Mouse (Mus musculus): Measurements from ENCODE around the gene Caprin1.

Caprin1 gene

DNA sequence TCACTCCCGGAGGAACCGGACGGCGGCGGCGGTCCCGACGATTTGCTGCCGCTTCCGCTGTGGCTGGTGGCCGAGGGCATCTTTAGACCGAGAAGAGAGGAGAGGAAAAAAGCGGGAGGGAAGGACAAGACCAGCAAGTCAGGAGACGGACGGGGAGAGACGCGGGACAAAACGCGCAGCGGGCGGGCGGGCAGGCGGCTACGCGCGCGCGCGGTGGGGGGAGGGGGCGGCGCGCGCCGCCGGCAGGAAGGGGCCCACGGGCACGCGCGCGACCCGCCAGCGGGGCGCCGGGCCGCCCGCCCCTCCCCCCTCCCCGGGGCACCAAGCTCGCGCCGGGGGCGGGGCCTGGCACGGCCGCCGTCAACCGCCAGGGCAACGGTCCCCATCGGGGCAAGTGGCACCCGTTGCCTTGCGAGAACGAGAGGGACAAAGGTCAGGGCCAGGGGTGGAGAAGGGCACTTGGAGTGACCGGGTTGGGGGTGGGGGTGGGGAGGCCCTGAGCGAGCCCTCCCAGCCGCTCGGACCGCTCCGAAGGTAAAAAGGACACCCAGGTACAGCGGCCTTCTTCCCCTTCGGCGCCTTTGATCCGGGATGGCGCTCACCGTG, 485 bp downstream of the Caprin1 start:
- peak; percentile 87 for DNase-seq (ENCODE audit: low read depth, low spot score)

DNA sequence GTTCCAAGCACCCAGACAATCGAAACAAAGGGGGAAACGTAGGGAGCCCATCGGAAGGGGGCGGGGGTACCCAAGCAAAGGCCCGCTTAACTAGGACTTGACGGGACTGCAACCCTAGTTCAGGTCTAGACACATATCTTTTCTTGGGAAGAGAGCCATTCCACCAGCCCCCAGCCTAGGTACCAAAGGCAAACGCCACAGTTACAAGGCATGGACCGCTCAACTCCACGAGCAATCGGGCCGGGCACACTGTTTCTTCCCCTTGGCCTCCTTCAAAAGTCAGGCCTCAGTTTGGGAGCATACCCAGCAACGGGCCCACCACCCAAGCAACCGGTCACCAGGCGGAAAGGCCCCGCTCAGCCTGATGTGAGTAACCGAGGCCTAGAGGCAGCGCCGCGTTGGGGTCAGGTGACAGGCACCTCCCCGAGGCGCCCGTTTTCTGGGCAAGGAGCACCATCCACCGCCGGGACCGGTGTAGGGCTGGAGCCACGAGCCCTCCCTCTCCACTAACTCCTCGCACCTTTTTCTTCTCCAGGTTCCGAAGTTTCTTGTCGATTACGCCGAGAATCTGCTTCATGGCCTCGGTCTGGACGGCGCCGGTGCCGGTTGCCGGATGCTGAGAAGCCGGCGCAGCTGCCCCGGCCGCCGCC, 1.1 kb downstream of the Caprin1 start:
- peak; percentile 68 for DNase-seq (ENCODE audit: low read depth, low spot score)

DNA sequence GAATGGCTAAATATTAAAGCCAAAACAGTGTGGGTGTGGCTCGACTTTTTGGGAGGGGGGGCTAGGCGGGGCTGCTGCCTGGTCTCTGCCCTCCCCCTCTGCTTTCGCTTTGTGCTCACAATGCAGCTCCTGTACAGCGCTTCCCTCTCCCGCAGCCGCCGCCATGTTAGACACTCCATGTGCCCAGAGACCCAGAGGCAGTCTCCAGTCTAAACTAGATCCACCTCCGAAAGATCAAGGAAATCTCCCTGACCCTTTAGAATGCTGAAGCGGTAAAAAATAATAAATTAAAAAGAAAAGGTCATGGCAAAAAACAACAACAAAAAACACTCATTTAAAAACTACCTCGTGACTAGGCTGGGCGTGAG, 1.6 kb downstream of the Caprin1 start:
- DNase-seq (ENCODE audit: low read depth, low spot score), result peak; percentile 80

DNA sequence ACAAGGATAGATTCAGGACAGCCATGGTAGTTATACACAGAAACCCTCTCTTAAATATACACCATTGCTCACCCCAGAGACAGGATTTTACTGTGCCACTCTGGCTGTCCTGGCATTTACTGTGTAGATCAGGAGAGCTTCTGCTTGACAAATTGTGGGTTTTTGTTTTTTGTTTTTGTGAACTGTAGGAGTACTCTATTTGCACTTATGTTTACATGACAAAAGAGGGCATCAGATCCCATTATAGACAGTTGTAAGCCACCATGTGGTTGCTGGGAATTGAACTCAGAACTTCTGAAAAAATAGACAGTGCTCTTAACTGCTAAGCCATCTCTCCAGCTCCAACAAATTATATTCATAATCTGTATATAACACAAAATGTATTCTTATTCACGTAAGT, 5.4 kb downstream of the Caprin1 start:
- DNase-seq (ENCODE audit: low read depth, low spot score), result no peak

DNA sequence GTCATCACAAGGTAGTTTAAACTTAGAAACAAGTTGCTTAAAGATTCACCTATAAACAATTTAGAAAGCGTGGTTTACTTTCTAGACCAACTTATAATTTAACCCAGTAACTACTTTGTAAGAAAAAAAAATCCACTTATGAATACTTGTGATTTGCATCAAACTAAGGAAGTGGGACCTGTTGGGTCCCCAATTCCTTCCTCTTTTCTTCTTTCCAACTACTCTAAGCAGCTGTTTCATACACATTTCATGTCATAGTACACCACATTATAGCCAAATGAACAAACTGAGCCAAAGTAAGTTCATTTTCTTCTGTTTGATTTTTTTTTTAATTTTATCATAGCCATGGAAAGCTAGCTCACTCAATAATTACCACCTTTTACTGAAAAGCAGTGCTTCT, 11.7 kb downstream of the Caprin1 start:
- DNase-seq (ENCODE audit: low read depth, low spot score), result no peak

DNA sequence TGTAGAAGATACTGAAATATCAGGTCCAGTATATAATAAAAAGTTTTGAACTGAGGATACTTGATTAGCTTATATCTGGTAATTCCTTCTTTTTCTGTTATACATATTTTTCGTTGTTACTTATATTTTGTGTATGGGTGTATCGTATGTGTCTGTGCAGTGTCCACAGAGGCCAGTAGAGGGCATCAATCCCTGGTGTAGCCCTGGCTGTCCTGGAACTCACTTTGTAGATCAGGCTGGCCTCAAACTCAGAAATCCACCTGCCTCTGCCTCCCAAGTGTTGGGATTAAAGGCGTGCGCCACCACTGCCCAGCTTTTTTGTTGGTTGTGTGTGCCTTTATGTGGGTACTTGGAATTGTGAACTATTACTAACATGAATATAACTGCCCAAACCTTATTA, 12.8 kb downstream of the Caprin1 start:
- DNase-seq (ENCODE audit: low read depth, low spot score), result peak; percentile 28

DNA sequence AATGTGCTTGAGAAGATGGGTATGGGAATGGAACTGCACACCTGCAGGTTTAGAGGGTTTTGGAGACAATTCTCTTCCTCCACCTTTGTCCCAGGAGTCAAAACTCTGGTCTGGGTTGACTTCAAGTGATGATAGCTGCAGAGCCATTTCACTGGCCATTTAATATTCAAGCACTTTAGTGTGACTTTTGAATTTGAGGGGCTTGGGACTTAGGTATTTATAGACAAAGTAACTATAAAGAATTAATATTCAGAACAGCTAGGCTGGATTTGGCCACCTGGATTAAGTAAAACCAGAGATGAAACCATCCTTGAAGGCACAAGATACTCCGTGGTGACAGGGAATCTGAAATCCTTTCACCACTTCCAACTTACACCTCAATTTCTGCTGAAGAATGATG, 35.0 kb downstream of the Caprin1 start:
- DNase-seq (ENCODE audit: low read depth, low spot score), result no peak

DNA sequence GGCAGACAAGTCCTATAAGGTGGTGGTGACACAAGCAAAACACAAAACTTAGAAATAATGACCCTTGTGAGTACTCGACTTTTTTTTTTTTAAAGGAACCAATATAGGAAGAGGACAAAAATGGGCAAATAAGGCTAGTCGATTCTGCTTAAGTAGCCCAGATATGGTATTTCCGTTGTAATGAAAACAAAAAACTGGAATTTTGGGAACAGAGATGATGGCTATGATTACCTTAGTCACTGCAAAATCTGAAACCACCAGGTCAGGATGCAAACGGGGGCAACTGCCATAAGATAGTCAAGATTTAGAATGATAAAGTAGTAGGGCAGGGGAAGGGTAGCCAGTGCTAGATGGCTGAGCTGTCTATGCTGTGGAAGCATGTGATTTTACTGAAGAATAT, 35.5 kb downstream of the Caprin1 start:
- DNase-seq (ENCODE audit: low read depth, low spot score), result no peak

DNA sequence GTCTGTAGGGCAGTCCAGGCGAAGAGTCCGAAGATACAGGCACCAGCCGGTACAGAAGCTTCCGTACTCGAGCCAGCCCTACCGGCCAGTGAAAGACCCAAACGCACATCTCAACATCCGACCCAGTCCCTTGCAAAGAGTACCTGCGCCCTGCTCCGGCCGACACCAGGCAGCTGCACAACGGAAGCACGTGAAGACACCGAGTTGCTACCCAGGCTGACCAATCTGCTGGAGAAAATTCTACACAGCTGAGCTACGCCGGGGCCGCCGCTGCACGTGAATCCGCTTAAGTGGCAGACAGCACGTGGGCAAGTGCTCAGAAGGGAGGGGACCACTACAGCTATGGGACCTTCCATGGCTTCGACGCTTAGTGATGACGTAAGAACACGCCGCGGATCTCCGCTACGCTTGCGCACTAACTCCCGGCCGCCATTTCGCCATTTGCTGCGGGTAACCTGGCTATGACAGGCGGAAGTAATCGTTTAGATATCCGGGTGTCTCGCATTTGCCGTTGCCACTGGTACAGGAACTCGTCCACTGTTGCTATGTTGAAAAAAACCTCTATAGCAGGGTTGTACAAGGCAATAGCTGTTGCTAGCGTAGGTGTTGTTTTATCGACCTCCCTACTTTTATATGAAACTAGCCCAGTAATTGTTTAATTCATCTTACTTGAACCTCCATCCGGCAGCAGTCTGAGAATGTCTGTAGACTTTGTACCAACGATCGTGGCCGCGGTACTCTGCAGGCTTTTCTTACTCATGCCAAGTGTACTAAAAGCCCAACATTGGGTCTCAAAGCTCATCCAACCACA, 36.3 kb downstream of the Caprin1 start, which contains the start of gene Nat10:
Gene Nat10 (minus strand): TSS at position 365 of the 811 bp plus-strand sequence.
- DNase-seq (ENCODE audit: low read depth, low spot score), result peak; percentile 100

DNA sequence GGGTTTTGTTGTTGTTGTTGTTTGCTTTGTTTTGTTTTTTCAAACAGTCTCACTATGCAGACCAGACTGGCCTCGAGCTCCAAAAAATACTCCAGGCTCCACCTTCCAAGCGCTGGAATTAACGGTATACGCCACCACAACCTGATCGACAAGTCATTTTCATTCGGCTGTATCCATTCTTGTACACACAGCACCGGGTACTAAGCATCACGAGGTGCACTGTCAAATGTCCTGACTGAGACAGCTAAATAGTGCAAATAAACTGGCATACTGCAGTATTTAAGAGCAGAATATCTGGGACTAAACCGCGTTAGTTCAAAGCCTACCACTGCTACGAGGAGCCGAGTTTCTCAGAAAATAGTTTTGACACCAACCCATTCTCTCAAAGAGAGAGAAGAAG, 37.0 kb downstream of the Caprin1 start:
- DNase-seq (ENCODE audit: low read depth, low spot score), result peak; percentile 31

DNA sequence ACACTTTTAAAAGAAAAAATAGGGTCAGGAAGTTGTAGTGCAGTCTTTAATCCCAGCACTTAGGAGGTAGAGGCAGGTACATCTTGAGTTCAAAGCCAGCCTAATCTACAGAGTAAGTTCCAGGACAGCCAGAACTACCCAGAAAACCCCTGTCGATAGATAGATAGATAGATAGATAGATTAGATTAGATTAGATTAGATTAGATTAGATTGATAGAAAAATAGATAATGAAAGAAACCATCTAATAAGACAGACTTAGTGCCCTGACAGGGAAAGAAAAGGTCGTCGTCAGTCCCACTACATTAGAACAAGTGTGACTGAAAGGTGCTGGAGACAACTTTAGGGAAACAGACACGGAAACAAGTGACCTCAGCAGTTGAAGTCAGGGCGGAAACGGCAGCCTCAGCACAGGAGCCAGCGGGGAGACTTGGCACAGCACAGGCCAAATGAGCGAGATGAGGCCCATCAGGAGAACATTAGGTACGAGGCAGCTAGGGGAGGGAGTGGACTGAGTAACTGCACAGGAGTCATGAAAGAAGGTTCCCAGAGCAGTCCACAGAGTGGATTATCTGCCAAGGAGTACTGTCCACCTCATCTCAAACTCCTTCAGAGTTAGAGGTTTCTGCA, 41.9 kb downstream of the Caprin1 start:
- no peak for DNase-seq (ENCODE audit: low read depth, low spot score)

DNA sequence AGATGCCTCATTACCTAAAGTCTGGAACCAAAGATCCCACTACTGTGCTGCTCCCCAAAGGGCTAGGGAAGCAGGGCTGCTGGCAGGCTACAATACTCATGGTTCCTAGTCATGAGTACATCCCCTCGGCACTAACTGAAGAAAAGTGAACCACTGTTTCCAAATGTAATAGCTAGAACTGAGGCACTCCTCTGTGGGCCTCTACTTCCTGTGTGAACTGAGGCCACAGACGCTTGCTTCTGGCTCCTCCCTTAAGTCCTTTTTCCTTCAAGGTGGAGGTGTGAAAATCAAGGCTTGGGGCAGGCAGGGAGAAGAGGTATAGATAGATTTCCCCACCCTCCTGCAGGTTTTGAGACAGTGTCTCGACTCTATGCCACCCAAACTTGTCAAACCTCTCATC, 42.8 kb downstream of the Caprin1 start:
- DNase-seq (ENCODE audit: low read depth, low spot score), result no peak

DNA sequence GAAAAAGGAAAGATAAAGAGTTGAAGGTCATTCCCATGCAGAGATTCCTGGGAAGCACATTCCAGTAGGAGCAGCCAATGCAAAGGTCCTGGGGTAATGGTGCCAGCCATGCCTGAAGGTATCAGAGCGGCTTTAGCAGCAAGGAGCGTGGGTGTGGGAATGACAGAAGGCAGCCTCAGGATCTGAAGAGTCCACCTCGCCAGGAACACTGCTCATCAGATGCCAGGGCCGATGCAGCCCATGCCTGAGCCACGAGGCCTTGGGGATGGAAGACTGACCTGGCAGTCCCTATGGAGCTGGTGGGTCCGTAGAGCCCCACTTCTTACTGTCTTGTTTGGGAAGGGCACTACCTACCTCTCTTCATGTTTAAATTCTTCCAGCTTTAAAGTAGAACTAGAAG, 45.7 kb downstream of the Caprin1 start:
- DNase-seq (ENCODE audit: low read depth, low spot score), result no peak

DNA sequence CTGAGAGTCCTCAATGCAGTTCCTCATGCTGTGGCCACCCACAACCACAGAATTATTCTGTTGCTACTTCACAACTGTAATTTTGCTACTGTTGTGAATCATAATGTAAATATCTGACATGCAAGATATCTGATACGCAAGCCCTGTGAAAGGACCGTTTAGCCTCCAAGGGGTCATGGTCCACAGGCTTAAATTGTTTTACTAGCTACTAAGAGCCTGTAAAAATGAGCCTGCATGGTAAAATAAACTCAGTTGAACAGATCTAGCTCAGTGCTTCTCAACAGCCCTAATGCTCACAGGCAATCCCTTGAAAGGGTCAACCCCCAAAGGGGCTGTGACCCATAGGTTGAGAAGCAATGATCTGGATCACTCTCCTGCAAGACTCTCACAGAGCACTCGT, 48.4 kb downstream of the Caprin1 start:
- DNase-seq (ENCODE audit: low read depth, low spot score), result no peak

DNA sequence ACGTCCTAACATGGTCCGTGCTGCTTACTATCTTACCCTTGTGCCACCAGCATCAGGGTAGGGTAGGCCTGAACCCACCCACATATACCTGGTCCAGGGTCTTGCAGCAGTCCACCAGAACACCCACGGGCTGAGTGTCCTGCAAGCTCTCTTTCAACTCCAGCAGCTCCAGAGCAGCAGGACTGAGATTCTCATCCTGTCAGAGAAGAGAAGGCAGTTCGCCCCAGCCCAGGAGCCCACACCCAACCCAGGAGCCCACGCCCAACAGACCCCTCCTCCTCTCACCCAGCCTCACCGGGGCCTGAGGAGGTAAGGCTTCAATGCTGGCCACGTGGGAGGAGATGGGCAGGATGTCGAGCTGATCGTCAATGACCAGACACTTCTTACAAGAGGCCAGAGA, 49.6 kb downstream of the Caprin1 start:
- no peak for DNase-seq (ENCODE audit: low read depth, low spot score)

DNA sequence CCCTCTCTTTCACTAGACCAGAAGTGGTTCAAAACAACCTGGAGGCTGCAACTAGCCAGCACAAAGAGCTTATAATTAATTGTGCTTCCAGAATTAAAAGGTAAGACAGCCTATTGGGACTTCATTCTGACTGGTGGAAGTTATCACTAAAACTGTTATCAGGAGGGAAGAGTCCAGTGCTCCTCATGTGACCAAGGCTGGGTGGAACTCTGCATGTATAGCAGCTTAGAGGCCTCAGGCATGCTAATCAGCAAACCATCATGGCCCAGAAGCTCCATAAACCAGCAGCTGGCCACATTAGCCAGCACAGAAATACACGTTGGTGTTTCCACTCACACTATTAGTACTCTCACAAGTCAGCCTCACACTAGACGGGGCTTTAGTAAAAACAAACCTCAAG, 50.7 kb downstream of the Caprin1 start:
- DNase-seq (ENCODE audit: low read depth, low spot score), result no peak

DNA sequence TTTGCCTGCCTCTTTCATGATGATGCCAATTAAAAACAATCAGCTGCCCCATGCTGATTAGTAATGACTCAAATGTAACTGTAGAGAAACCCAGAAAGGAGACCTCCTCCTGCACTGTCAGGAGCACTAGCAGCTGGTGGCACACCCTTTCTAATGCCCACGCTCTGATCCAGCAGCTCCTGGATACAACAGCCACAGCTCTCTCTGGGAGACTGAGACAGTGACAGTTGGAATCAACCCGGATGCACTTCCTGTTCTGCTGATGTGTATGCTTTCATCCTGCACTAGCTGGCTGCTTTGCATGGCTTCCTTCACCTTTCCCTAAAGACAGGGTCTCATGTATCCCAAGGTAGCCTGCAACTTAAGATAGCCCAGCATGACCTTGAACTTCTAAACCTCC, 51.4 kb downstream of the Caprin1 start:
- peak; percentile 61 for DNase-seq (ENCODE audit: low read depth, low spot score)

DNA sequence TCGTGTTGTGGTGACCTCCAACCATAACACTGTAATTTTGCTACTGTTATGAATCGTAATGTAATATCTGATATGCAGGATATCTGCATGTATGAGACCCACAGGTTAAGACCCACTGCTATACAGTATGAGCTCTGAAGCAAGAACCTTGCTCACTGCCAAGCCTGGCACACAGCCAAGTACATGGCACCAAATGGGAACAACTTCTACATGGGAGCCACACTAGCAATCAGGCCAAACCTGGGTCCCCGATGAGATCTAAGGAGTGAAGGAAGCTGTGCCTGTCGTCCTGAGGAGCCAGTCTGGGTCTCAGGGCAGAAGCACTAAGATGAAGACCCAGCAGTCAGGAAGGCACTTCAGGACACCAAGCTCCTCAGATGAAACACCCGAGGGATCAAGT, 52.0 kb downstream of the Caprin1 start:
- DNase-seq (ENCODE audit: low read depth, low spot score), result peak; percentile 32

DNA sequence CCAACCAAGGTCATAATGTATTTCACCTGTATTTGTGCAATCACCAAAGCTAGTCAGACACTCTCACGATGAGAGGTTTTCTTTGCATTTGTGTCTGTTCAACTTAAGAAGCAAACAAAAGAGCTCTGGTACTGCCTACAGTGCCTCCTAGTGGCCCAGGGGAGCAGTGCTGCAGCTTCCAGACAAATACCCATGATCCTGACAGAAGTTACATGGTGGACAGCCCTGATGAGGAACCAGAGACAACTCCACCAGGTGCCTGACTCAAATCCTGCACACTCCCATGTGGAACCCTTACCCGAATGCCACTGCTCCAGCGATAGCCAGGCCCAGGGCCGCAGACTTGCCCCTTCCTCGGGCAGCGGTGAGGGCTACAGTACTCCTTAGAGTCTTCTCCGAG, 53.5 kb downstream of the Caprin1 start:
- peak; percentile 73 for DNase-seq (ENCODE audit: low read depth, low spot score)

DNA sequence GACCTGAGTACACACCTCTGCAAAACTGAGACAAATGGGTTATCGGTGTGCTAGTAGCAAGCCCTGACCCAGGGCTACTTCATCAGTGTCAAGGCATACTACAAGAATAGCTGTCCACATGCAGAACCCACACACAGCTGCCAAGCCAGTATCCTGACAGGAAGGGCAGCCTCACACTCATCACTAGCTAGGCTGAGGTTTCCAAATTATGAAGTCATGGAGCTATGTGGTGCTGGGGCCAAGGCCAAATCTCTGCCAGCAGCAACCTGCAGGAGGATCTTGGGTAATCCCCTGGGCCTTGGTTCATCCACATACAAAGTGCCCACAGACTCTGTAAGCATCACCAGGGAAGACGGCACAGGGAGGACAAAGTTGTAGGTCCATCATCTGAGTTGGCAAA, 53.9 kb downstream of the Caprin1 start:
- no peak for DNase-seq (ENCODE audit: low read depth, low spot score)

DNA sequence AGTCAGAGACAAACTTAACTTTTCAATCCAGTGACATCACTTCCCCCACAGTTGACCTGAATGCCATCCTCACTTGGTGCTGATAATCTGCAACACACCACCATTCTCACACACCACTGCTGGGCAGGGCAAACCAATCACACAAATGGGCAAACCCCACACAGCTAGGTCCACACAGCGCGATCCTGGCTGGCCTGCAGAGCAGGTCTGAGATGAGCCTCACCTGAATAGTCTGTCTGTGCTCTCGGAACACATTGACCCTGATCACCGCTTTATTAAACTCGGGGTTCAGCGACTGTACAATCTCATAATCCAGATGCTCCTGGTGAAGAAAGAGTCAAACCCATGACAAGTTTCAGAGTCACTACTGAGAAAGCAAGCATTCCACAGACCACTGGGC, 54.6 kb downstream of the Caprin1 start:
- no peak for DNase-seq (ENCODE audit: low read depth, low spot score)

DNA sequence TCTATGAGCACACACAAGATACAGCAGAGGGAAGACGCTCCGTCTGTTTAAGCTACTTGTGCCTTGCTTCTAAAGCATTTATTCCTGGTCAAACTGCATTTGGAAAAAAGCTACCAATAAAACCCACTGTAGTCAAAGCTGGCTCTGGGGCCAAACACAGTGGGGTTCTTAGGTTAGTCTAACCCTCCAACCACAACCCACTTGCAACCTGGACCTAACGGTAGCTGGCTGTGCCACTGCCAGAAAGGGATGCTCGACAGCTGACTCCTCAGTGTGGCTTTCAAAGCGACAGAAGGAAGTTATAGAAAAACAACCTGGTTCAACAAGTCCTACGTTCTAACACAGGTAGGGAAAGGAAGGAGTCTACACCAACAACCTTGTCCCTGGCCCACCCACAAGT, 66.0 kb downstream of the Caprin1 start:
- no peak for DNase-seq (ENCODE audit: low read depth, low spot score)

DNA sequence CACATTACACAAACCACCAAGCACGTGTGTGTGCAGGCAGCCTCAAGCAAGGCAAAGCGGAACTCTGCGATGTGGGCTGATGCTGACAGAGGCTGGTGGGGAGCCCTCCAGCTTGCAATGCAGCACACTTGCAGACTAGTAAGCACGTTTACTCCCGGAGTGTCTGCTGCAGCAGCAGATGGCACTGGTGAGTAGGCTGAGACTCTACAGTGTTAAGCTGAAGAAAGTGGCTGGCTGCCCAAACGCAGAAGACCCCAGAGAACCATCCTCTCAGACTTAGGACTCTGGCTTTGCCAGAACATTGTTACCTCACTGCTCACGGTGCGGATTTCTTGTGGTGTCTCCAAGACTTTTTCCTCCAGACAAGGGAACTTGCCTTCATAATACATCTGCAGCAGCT, 66.5 kb downstream of the Caprin1 start:
- DNase-seq (ENCODE audit: low read depth, low spot score), result peak; percentile 86

Data from brain, adult 2 months (tissue).